18 mouse cellular contexts compared by ENCODE assay signal in genomic region chr3:90443977-90444376, GRCm38 (mm10). TPM values are rescaled to one million over a fixed set of nuclear protein-coding genes. Genes with fewer than 3 reads are reported as not detected.
"Had no signal": no experiment of that assay in that cellular context is flagged by ENCODE, and none has a peak within 500 bp of the region (broad histone marks: within the 10 kb centered on the region; RNA-seq: fewer than 3 reads in every experiment).

No protein-coding gene starts in this region.

- H3K4me3 ChIP-seq: limb, embryonic 13.5 days; liver, embryonic 15.5 days; midbrain, embryonic 10.5 days; neural tube, embryonic 13.5 days; stomach, embryonic 15.5 days had no signal

- H3K9ac ChIP-seq: limb, embryonic 13.5 days; liver, embryonic 15.5 days; lung, embryonic 14.5 days; neural tube, embryonic 13.5 days; stomach, embryonic 15.5 days had no signal

- DNase-seq: kidney, postnatal 36 days; layer of hippocampus, adult 9-11 months; layer of hippocampus, postnatal 36 days; lung, embryonic 14.5 days; lung, postnatal 10 days; lung, postnatal 4 days; midbrain, embryonic 14.5 days; retina, postnatal 1 day; thymus, adult 2 months; thymus, postnatal 25 days had no signal

- H3K36me3 ChIP-seq: limb, embryonic 13.5 days; liver, embryonic 15.5 days; midbrain, embryonic 10.5 days; neural tube, embryonic 13.5 days; stomach, embryonic 15.5 days had no signal

- H3K27me3 ChIP-seq: limb, embryonic 13.5 days; liver, embryonic 15.5 days; neural tube, embryonic 13.5 days; stomach, embryonic 15.5 days had no signal

- H3K4me2 ChIP-seq: limb, embryonic 13.5 days; liver, embryonic 15.5 days; lung, embryonic 14.5 days; neural tube, embryonic 13.5 days; stomach, embryonic 15.5 days had no signal

- H3K9me3 ChIP-seq: limb, embryonic 13.5 days; liver, embryonic 15.5 days; midbrain, embryonic 10.5 days; neural tube, embryonic 13.5 days; stomach, embryonic 15.5 days had no signal

- H3K27ac ChIP-seq: kidney, postnatal 0 days; limb, embryonic 13.5 days; liver, embryonic 15.5 days; midbrain, embryonic 10.5 days; neural tube, embryonic 13.5 days; stomach, embryonic 15.5 days had no signal

RNA-seq across cellular contexts. Expression of gene Npr1, which starts 21.7 kb away (rescaled TPM):
- total RNA-seq: megakaryocyte, adult 5-6 weeks; monocyte, adult 5-6 weeks had no signal

RNA-seq across cellular contexts. Expression of gene Slc27a3, which starts 54.2 kb away (rescaled TPM):
- total RNA-seq: monocyte, adult 5-6 weeks had no signal
